Mouse (Mus musculus) small intestine, adult 2 months (tissue): Measurements from ENCODE around the gene Mroh2a. TPM values are rescaled to one million over a fixed set of nuclear protein-coding genes. Genes with fewer than 3 reads are reported as not detected.
"Not testable (repeated sequence)": the region's sequence is repeated elsewhere in the genome, so short reads cannot be mapped to it uniquely, and the experiment has no call there.

Source experiments
- H3K27ac ChIP-seq: fragments of 200-500 bp; 2 replicates; pipeline ENCODE4 v1.5.1; 2012; ENCODE audit warnings: low read depth, low read length, control low read depth, inconsistent platforms; ENCODE audit not compliant: insufficient read depth
- H3K27me3 ChIP-seq: fragments of 200-500 bp; 2 replicates; pipeline ENCODE4 v1.6.1; 2012; ENCODE audit warnings: mild to moderate bottlenecking, moderate library complexity, low read length, inconsistent platforms; ENCODE audit not compliant: control insufficient read depth, insufficient read depth
- H3K36me3 ChIP-seq: fragments of 200-500 bp; 2 replicates; pipeline ENCODE4 v1.6.1; 2012; ENCODE audit warnings: mild to moderate bottlenecking, low read length, control low read depth, inconsistent platforms; ENCODE audit not compliant: control insufficient read depth, insufficient read depth
- H3K4me1 ChIP-seq: fragments of 200-500 bp; 2 replicates; pipeline ENCODE4 v1.6.1; 2012; ENCODE audit warnings: low read length, inconsistent platforms, mixed read lengths; ENCODE audit not compliant: control insufficient read depth, insufficient read depth, insufficient read length
- H3K4me3 ChIP-seq: fragments of 200-500 bp; 2 replicates; pipeline ENCODE4 v1.5.1; 2012; ENCODE audit warnings: low read depth, mild to moderate bottlenecking, control low read depth, inconsistent platforms, low read length, moderate library complexity
- CTCF ChIP-seq: fragments of 200-500 bp; IDR thresholded peaks from 2 replicates; pipeline ENCODE4 v1.5.1; 2012; ENCODE audit warnings: low read depth, mild to moderate bottlenecking, control low read depth, inconsistent platforms, low read length, moderate library complexity, mixed read lengths; ENCODE audit not compliant: insufficient replicate concordance, insufficient read length; ENCODE audit errors: extremely low read depth
- POLR2A ChIP-seq: fragments of 200-500 bp; IDR thresholded peaks from 2 replicates; pipeline ENCODE4 v1.6.1; 2012; ENCODE audit warnings: low read depth, mild to moderate bottlenecking, control low read depth, inconsistent platforms, low read length, moderate library complexity
- WGBS: fragments of 180-500 bp; shearing (Covaris S2); methylation state at CpG from one replicate; pipeline ENCODE4 v1.1.7; 2018; 5-methylcytosine and 5-hydroxymethylcytosine counted together
- polyA plus RNA-seq: library from polyadenylated mRNA; depleted of rRNA; stranded (reverse); fragments of >200 nt; gene quantifications from 2 replicates; pipeline ENCODE4 v1.2.3, GENCODE M21; 2012

Gene Mroh2a
- polyA plus RNA-seq, 1 experiment, result 0.35 TPM

DNA sequence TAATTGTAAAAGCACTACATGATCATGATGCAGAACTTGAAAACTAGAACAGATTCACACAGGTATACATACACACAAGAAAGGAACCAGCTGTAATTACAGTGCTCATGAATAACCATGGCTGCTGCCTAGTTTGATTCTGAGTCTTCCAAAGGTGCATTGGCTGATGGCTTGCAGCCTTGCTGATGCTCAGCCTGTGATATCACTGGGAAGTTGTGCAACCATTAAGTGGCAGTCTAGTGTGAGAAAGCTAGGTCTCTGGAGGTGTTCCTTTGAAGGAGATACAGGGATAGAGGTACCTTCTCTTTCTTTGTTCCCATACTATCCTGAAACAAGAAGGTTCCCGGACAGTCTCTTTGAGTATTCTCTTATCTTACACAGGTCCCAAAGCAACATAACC lies 7.7 kb upstream of the Mroh2a start:
- Histone ChIP-seq H3K4me3 (no peak overlapping the region), H3K36me3 (peaks cover 8% of the 10 kb centered on the region), H3K27ac (no peak overlapping the region), H3K27me3 (no peaks in the 10 kb centered on the region), H3K4me1 (peaks cover 2% of the 10 kb centered on the region; the same call in 1 of the 2 replicates)
- WGBS, result 18% methylated on average over 1 of the region's 1 CpGs
- TF ChIP-seq CTCF, result no peak
- no peak for TF ChIP-seq POLR2A

- H3K27me3 ChIP-seq, result no peaks in the 10 kb centered on the region
- H3K4me3 ChIP-seq, result no peak overlapping the region
- H3K36me3 ChIP-seq, result peaks cover 8% of the 10 kb centered on the region
- TF ChIP-seq CTCF, result no peak
- no peak overlapping the region for H3K27ac ChIP-seq
- H3K4me1 ChIP-seq, result no peaks in the 10 kb centered on the region
These were observed 6.5 kb upstream of the Mroh2a start for GRCm38 (mm10) chr1:88220336-88220735.

GRCm38 (mm10) chr1:88222216-88222615 lies 4.6 kb upstream of the Mroh2a start:
- no peaks in the 10 kb centered on the region for H3K36me3 ChIP-seq
- 67% methylated on average over 2 of the region's 2 CpGs for WGBS
- peaks cover 3% of the 10 kb centered on the region; the same call in 1 of the 2 replicates for H3K4me1 ChIP-seq
- H3K27ac ChIP-seq, result no peak overlapping the region
- H3K27me3 ChIP-seq, result no peaks in the 10 kb centered on the region
- no peak for TF ChIP-seq POLR2A
- H3K4me3 ChIP-seq, result no peak overlapping the region

- not testable (repeated sequence) for H3K27ac ChIP-seq, H3K4me3 ChIP-seq, H3K36me3 ChIP-seq, H3K4me1 ChIP-seq, H3K27me3 ChIP-seq
These were observed 3.7 kb upstream of the Mroh2a start for GRCm38 (mm10) chr1:88223011-88223515.

GRCm38 (mm10) chr1:88223591-88223990 lies 3.2 kb upstream of the Mroh2a start:
- 66% methylated on average over 1 of the region's 1 CpGs for WGBS
- Histone ChIP-seq H3K36me3 (no peaks in the 10 kb centered on the region), H3K4me1 (peaks cover 3% of the 10 kb centered on the region; the same call in 1 of the 2 replicates), H3K4me3 (no peak overlapping the region), H3K27me3 (no peaks in the 10 kb centered on the region), H3K27ac (no peak overlapping the region)
- TF ChIP-seq CTCF (no peak), POLR2A (no peak)

GRCm38 (mm10) chr1:88224029-88224776 lies 2.6 kb upstream of the Mroh2a start:
- H3K27ac ChIP-seq, result no peak overlapping the region
- no peak overlapping the region for H3K4me3 ChIP-seq
- no peaks in the 10 kb centered on the region for H3K36me3 ChIP-seq
- WGBS, result 33% methylated on average over 2 of the region's 2 CpGs
- H3K4me1 ChIP-seq, result peaks cover 3% of the 10 kb centered on the region; the same call in 1 of the 2 replicates
- TF ChIP-seq POLR2A, result no peak
- TF ChIP-seq CTCF, result no peak
- H3K27me3 ChIP-seq, result no peaks in the 10 kb centered on the region

GRCm38 (mm10) chr1:88225301-88225700 lies 1.5 kb upstream of the Mroh2a start:
- 37% methylated on average over 2 of the region's 2 CpGs for WGBS
- H3K4me3 ChIP-seq, H3K27ac ChIP-seq, H3K27me3 ChIP-seq, H3K36me3 ChIP-seq, H3K4me1 ChIP-seq: not testable (repeated sequence)

DNA sequence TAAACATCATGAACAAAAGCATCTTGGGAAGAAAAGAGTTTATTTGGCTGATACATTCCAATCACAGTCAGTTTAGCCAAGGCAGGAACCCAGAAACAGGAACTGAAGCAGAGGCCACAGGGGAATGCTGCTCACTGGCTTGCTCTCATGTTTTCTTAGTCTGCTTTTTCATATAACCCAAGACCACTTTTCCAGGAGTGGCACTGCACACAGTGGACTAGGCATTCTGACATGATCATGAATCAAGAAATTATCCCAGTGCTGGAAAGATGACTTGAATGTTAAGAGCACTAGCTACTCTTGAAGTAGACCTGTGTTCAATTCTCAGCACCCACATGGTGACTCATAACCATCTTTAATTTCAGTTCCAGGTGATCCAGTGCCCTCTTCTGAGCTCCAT lies 1.0 kb upstream of the Mroh2a start:
- TF ChIP-seq CTCF (no peak), POLR2A (no peak)

More for the DNA sequence above, 1.0 kb upstream of the Mroh2a start:
- H3K36me3 ChIP-seq, result no peaks in the 10 kb centered on the region
- H3K27ac ChIP-seq, result no peak overlapping the region
- no peaks in the 10 kb centered on the region for H3K27me3 ChIP-seq
- H3K4me3 ChIP-seq, result no peak overlapping the region
- peaks cover 3% of the 10 kb centered on the region; the same call in 1 of the 2 replicates for H3K4me1 ChIP-seq
